In genomic region chr14:54951587-54951986, GRCm38 (mm10) we compare ENCODE assay signal across 25 mouse cellular contexts. TPM values are rescaled to one million over a fixed set of nuclear protein-coding genes. Genes with fewer than 3 reads are reported as not detected.
"Had no signal": no experiment of that assay in that cellular context is flagged by ENCODE, and none has a peak within 500 bp of the region (broad histone marks: within the 10 kb centered on the region; RNA-seq: fewer than 3 reads in every experiment).

No protein-coding gene starts in this region.

- H3K9me3 ChIP-seq: lung, embryonic 15.5 days; megakaryocyte, embryonic 14.5 days; midbrain, embryonic 13.5 days; midbrain, embryonic 15.5 days; neural tube, embryonic 12.5 days; stomach, embryonic 15.5 days had no signal

- H3K27ac ChIP-seq: lung, embryonic 15.5 days; macrophage; midbrain, embryonic 13.5 days; midbrain, embryonic 15.5 days; neural tube, embryonic 12.5 days; stomach, embryonic 15.5 days; stomach, postnatal 0 days had no signal

- H3K4me3 ChIP-seq: lung, embryonic 15.5 days; megakaryocyte, embryonic 14.5 days; midbrain, embryonic 13.5 days; midbrain, embryonic 15.5 days; neural tube, embryonic 12.5 days; stomach, embryonic 15.5 days had no signal

- H3K9ac ChIP-seq: lung, embryonic 15.5 days; midbrain, embryonic 13.5 days; midbrain, embryonic 15.5 days; neural tube, embryonic 12.5 days; stomach, embryonic 15.5 days had no signal

- H3K27me3 ChIP-seq: midbrain, embryonic 13.5 days; midbrain, embryonic 15.5 days; neural tube, embryonic 12.5 days; stomach, embryonic 15.5 days had no signal

- H3K4me2 ChIP-seq: lung, embryonic 15.5 days; midbrain, embryonic 11.5 days; midbrain, embryonic 13.5 days; midbrain, embryonic 15.5 days; neural tube, embryonic 12.5 days; stomach, embryonic 15.5 days had no signal

- H3K4me1 ChIP-seq: lung, embryonic 15.5 days; megakaryocyte, embryonic 14.5 days; midbrain, embryonic 13.5 days; midbrain, embryonic 15.5 days; neural tube, embryonic 12.5 days; stomach, embryonic 15.5 days had no signal

- ATAC-seq: lung, postnatal 0 days; midbrain, embryonic 13.5 days; midbrain, embryonic 15.5 days had no signal

- H3K36me3 ChIP-seq: lung, embryonic 15.5 days; midbrain, embryonic 13.5 days; midbrain, embryonic 15.5 days; neural tube, embryonic 12.5 days; stomach, embryonic 15.5 days had no signal

- DNase-seq: lung, adult 2 months; lung, postnatal 14 days; lung, postnatal 36 days; right cerebral cortex, postnatal 14 days; thymus, adult 2 months; thymus, postnatal 25 days; thymus, postnatal 4 days had no signal

RNA-seq across cellular contexts. Expression of gene Myh6, which starts 15.1 kb away (rescaled TPM):
- total RNA-seq: megakaryocyte progenitor cell, adult 5-6 weeks; monocyte, adult 5-6 weeks; neutrophil, adult 5-6 weeks had no signal
- polyA plus RNA-seq: macrophage had no signal

RNA-seq across cellular contexts. Expression of gene Cmtm5, which starts 15.5 kb away (rescaled TPM):
- total RNA-seq: megakaryocyte progenitor cell, adult 5-6 weeks; monocyte, adult 5-6 weeks; neutrophil, adult 5-6 weeks had no signal
- polyA plus RNA-seq: macrophage; testis, adult 2 months had no signal

RNA-seq across cellular contexts. Expression of gene Il25, which starts 19.1 kb away (rescaled TPM):
- total RNA-seq: megakaryocyte progenitor cell, adult 5-6 weeks; midbrain, postnatal 0 days; monocyte, adult 5-6 weeks; neutrophil, adult 5-6 weeks had no signal
- polyA plus RNA-seq: lung, adult 2 months; lung, postnatal 0 days; macrophage; midbrain, embryonic 11.5 days; spleen, adult 2 months; testis, adult 2 months had no signal

RNA-seq across cellular contexts. Expression of gene Gm17428, which starts 25.1 kb away (rescaled TPM):
- total RNA-seq: megakaryocyte progenitor cell, adult 5-6 weeks; midbrain, postnatal 0 days; monocyte, adult 5-6 weeks; neutrophil, adult 5-6 weeks had no signal
- polyA plus RNA-seq: lung, adult 2 months; lung, embryonic 15.5 days; lung, postnatal 0 days; macrophage; midbrain, embryonic 11.5 days; midbrain, embryonic 13.5 days; midbrain, embryonic 15.5 days; midbrain, postnatal 0 days; neural tube, embryonic 12.5 days; neural tube, embryonic 14.5 days; spleen, adult 2 months; stomach, embryonic 15.5 days; stomach, postnatal 0 days; testis, adult 2 months; thymus, adult 2 months; urinary bladder, adult 2 months had no signal

RNA-seq across cellular contexts. Expression of gene Efs, which starts 25.7 kb away (rescaled TPM):
- total RNA-seq: megakaryocyte progenitor cell, adult 5-6 weeks; monocyte, adult 5-6 weeks; neutrophil, adult 5-6 weeks had no signal
- polyA plus RNA-seq: macrophage had no signal
